Mouse (Mus musculus) lung, embryonic 14.5 days (tissue): Measurements from ENCODE around the gene Gm21190. TPM values are rescaled to one million over a fixed set of nuclear protein-coding genes. Genes with fewer than 3 reads are reported as not detected.
"Not testable (repeated sequence)": the region's sequence is repeated elsewhere in the genome, so short reads cannot be mapped to it uniquely, and the experiment has no call there.

ENCODE experiments used
- ATAC-seq: fragments of 200-750 bp; cut with Nextera tagmentation; 2 replicates; pipeline ENCODE4 v1.8.0; 2017; ENCODE audit warnings: mild to moderate bottlenecking, moderate TSS enrichment, moderate library complexity; ENCODE audit not compliant: insufficient read depth
- DNase-seq: peaks from one replicate; pipeline ENCODE4 v3.0.0-alpha.2; 2015
- H3K27ac ChIP-seq: fragments of 300-500 bp; sonication (generic); 2 replicates; pipeline ENCODE4 v1.5.1; 2014; ENCODE audit warnings: low read depth, mild to moderate bottlenecking, moderate library complexity
- H3K27me3 ChIP-seq: fragments of 300-500 bp; sonication (generic); 2 replicates; pipeline ENCODE4 v1.6.1; 2014; ENCODE audit warnings: low read length, control low read depth; ENCODE audit not compliant: insufficient read depth
- H3K36me3 ChIP-seq: fragments of 300-500 bp; sonication (generic); 2 replicates; pipeline ENCODE4 v1.6.1; 2014; ENCODE audit warnings: control low read depth; ENCODE audit not compliant: insufficient read depth
- H3K4me1 ChIP-seq: fragments of 300-500 bp; sonication (generic); 2 replicates; pipeline ENCODE4 v1.6.1; 2014; ENCODE audit warnings: antibody characterized with exemption, control low read depth; ENCODE audit not compliant: insufficient read depth
- H3K4me2 ChIP-seq: fragments of 300-500 bp; sonication (generic); 2 replicates; pipeline ENCODE4 v1.6.1; 2014; ENCODE audit warnings: mild to moderate bottlenecking
- H3K4me3 ChIP-seq: fragments of 300-500 bp; sonication (generic); 2 replicates; pipeline ENCODE4 v1.5.1; 2014; ENCODE audit warnings: low read depth, low read length
- H3K9ac ChIP-seq: fragments of 300-500 bp; sonication (generic); 2 replicates; pipeline ENCODE4 v1.6.1; 2014
- H3K9me3 ChIP-seq: fragments of 300-500 bp; sonication (generic); 2 replicates; pipeline ENCODE4 v1.6.1; 2016; ENCODE audit warnings: low read depth, low read length, control low read depth
- CTCF ChIP-seq: IDR thresholded peaks from 2 replicates; pipeline ENCODE4 v1.5.1; 2016; ENCODE audit warnings: antibody characterized with exemption, low read depth
- WGBS: fragments of 180-500 bp; shearing (Covaris S2); extraction: QIAGEN DNeasy Blood & Tissue Kit; methylation state at CpG from one replicate; pipeline ENCODE4 v1.1.7; 2014; 5-methylcytosine and 5-hydroxymethylcytosine counted together
- polyA plus RNA-seq: library from polyadenylated mRNA; unstranded; fragments of >200 nt; fragmentation: Nextera tagmentation; extraction: Ambion mirVana; gene quantifications from 2 replicates; pipeline ENCODE4 v1.2.1, GENCODE M21; 2014

The Gm21190 gene
- polyA plus RNA-seq, 1 experiment from 2014 or later = not detected

DNA sequence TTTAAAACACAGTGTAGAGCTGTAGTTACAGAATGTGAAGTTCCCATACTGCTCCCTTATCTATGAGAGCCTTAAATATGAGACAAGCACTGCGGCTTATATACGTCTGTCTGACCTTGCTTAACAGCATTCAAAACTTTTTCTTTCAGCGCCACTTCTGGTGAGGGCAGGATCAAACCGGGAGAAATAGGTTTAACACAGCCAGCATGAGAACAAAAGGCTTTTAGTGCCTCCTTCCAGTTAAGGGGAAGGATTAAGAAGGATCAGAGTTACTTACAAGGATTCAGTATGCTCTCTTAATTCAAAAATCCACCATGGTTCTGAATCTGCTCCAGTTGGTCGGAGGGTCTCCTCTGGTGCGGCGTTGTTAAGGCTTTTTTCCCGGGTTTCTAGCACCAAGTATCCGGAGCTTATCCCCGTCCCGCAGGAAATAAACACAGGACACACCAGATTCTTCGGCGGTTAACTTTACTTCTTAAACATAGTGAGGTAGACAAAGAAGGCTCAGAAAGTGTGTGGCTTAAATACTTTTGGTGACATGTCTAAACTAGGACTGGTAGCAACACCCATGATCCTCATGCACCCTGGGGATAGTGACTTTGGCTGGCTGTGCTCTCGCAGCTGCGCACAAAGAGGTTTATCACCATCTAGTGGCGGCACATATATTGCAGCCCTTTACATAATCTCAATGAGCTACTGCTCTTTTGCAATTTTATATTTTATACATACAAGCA, 22.3 kb downstream of the Gm21190 start:
- TF ChIP-seq CTCF = peak; percentile 81

DNA sequence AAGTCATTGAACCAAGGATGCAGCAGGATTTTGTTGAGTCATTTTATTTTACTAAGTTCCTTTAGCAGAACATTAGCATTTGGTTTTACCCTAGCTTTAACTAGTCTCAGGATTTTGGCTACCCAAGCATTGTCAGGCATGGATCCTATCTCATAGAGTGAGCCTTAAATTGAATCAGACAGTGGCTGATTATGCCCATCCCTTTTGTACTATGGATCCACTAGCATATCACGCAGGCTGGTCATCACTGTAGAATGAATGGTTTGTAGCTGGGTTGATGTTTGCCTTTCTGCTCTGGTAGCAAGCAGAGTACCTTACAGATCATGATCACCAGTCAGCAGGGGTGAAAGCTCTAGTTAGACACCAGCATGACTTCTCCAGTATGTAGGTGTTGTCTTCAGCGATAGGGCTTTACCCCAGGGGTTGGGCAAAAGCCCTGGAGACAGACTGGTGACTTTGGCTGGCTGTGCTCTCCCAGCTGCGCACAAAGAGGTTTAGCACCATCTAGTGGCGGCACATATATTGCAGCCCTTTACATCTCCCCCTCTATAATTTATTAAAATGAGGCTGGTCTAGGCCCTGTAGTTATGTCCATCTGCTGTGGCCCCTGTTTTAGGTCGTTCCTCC, 30.1 kb downstream of the Gm21190 start:
- H3K4me2 ChIP-seq, DNase-seq, H3K27me3 ChIP-seq, H3K27ac ChIP-seq, H3K9me3 ChIP-seq, H3K9ac ChIP-seq, H3K36me3 ChIP-seq, H3K4me1 ChIP-seq, H3K4me3 ChIP-seq: not testable (repeated sequence)
- ATAC-seq = peak; percentile 75
- TF ChIP-seq CTCF = 0 out of 2 replicates have a peak, but pooled peaks have one; percentile 40
- 28% methylated on average over 5 of the region's 5 CpGs for WGBS

More for the DNA sequence above, 22.3 kb downstream of the Gm21190 start:
- Histone ChIP-seq H3K36me3 (no peaks in the 10 kb centered on the region), H3K4me1 (no peaks in the 10 kb centered on the region), H3K9me3 (peaks cover 5% of the 10 kb centered on the region; the same call in 1 of the 2 replicates), H3K9ac (no peak overlapping the region), H3K27ac (no peak overlapping the region), H3K4me2 (peak overlapping the region; percentile 32), H3K4me3 (no peak overlapping the region), H3K27me3 (no peaks in the 10 kb centered on the region)
- peak; percentile 91 for DNase-seq
- ATAC-seq = peak; percentile 82
- WGBS = 43% methylated on average over 16 of the region's 16 CpGs

GRCm38 (mm10) chr5:15498350-15498749, 30.7 kb downstream of the Gm21190 start:
- H3K4me2 ChIP-seq, H3K27me3 ChIP-seq, H3K4me1 ChIP-seq, ATAC-seq, H3K9ac ChIP-seq, H3K27ac ChIP-seq, H3K36me3 ChIP-seq, H3K9me3 ChIP-seq, DNase-seq, H3K4me3 ChIP-seq: not testable (repeated sequence)
- WGBS = 69% methylated on average over 3 of the region's 3 CpGs

DNA sequence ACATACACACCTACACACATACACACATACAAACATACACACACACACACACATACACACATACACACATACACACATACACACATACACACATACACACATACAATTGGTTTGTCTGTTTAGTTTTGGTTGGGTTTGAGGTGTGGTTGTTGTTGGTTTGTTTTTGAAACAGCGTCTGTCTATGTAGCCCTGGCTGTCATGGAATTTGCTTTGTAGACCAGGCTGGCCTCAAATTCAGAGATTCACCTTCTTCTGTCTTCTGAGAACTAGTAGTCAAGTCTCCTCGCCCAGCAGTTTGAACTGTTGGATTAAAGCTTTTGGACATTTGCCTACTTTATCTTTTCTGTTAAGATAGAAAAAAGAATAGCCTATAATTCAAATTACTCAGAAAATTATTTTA, 38.1 kb downstream of the Gm21190 start:
- 52% methylated on average over 2 of the region's 2 CpGs for WGBS
- H3K4me1 ChIP-seq, H3K9ac ChIP-seq, H3K4me3 ChIP-seq, H3K9me3 ChIP-seq, ATAC-seq, H3K4me2 ChIP-seq, H3K27me3 ChIP-seq, H3K27ac ChIP-seq, DNase-seq, H3K36me3 ChIP-seq: not testable (repeated sequence)

DNA sequence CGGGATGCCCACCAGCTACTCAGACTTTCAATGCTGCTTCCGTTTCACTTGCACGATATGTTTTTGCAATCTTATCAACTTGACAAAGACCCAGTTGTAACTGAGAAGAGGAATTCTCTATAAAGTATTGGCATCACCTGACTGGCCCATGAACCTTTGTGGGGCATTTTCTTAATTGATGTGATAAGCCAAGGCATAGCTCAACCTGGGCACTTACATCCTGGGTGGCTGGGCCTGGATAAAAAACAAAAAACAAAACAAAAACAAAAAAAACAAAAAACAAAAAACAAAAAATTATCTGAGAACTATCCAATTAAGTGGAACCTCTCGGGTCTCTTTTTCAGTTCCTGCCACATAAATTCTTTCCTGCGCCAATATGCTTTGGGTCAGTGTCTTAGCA, 40.3 kb downstream of the Gm21190 start:
- WGBS = 86% methylated on average over 5 of the region's 5 CpGs
- Histone ChIP-seq H3K27ac (no peak overlapping the region), H3K4me3 (no peak overlapping the region), H3K27me3 (no peaks in the 10 kb centered on the region), H3K9me3 (0 out of 2 replicates have a peak, but pooled peaks cover 4% of the 10 kb centered on the region), H3K4me2 (no peak overlapping the region), H3K4me1 (no peaks in the 10 kb centered on the region), H3K9ac (no peak overlapping the region), H3K36me3 (no peaks in the 10 kb centered on the region)
- DNase-seq = no peak
- no peak for TF ChIP-seq CTCF
- no peak for ATAC-seq

DNA sequence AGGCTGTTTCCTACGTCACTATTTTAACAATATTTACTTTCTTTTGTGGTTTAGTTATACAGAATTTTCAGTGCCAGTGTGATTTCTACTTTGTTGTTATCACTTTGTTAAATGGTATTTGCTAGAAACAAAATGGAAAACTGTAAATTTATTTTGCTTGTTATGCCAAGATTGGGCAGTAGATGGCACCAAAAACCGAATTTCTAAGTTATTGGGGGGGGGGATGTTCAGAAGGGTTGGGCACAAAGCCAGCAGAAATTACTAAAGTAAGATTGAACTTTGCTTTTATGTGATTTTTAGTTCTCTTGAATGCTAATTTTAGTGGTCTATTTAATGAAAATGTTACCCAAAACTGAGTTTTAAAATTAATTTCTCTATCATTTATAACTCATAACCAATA, 44.4 kb downstream of the Gm21190 start:
- H3K36me3 ChIP-seq, ATAC-seq, H3K9ac ChIP-seq, H3K27ac ChIP-seq, H3K27me3 ChIP-seq, H3K4me1 ChIP-seq, H3K4me3 ChIP-seq, H3K4me2 ChIP-seq: not testable (repeated sequence)
- 19% methylated on average over 2 of the region's 2 CpGs for WGBS
- DNase-seq = peak; percentile 40
- H3K9me3 ChIP-seq = peaks cover 15% of the 10 kb centered on the region

GRCm38 (mm10) chr5:15483576-15483975, 45.4 kb downstream of the Gm21190 start:
- not testable (repeated sequence) for H3K4me2 ChIP-seq, H3K27ac ChIP-seq, H3K4me3 ChIP-seq, DNase-seq, ATAC-seq, H3K9ac ChIP-seq, H3K27me3 ChIP-seq, H3K36me3 ChIP-seq, H3K4me1 ChIP-seq
- peaks cover 11% of the 10 kb centered on the region for H3K9me3 ChIP-seq
- 54% methylated on average over 4 of the region's 4 CpGs for WGBS

- H3K4me3 ChIP-seq, DNase-seq, H3K9ac ChIP-seq, H3K4me2 ChIP-seq, H3K4me1 ChIP-seq, ATAC-seq, H3K27me3 ChIP-seq, H3K27ac ChIP-seq, H3K36me3 ChIP-seq: not testable (repeated sequence)
- peaks cover 15% of the 10 kb centered on the region for H3K9me3 ChIP-seq
- 55% methylated on average over 2 of the region's 2 CpGs for WGBS
Observed at GRCm38 (mm10) chr5:15482815-15483214, 46.2 kb downstream of the Gm21190 start.

DNA sequence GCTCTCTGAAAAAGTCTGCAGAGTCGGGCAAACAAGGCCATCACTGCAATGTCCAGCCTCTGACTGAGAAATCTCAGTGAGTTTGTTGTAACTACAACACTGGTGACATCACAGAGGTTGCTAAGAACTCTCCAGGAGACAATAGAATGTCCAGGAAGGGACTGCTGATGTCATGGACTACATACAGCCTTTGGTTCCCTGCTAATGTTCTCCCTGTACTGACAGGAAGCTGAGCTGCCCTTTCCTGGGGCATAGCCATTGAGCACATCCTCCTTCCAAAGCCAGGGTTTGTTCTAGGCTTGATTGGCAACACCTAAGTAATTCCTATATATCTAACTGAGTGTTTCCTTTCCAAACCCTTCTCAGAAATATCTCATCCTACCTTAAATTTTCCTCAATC, 52.6 kb downstream of the Gm21190 start, which contains the start of gene Gm21149:
TSS of gene Gm21149 (minus strand) at position 101 of the 400 bp plus-strand sequence.
- not testable (repeated sequence) for H3K4me2 ChIP-seq, DNase-seq, H3K9ac ChIP-seq, H3K4me1 ChIP-seq, ATAC-seq, H3K27me3 ChIP-seq, H3K9me3 ChIP-seq, H3K27ac ChIP-seq, H3K36me3 ChIP-seq, H3K4me3 ChIP-seq
- WGBS = 49% methylated on average over 1 of the region's 1 CpGs
